Mouse (Mus musculus) megakaryocyte, embryonic 14.5 days (primary cell): ENCODE measurements at regions not wholly inside any gene's neighbourhood (a gene's known extent, or its start where the extent isn't known, plus 50 kb on each side); places are given as distances from the start of the nearest gene placed in this dataset.

Source experiments
- FLI1 ChIP-seq: IDR thresholded peaks from 2 replicates; pipeline ENCODE4 v1.6.1; 2012; ENCODE audit warnings: low read length, inconsistent platforms, mixed read lengths
- GATA1 ChIP-seq: IDR thresholded peaks from 3 replicates; pipeline ENCODE4 v1.6.1; 2012; ENCODE audit warnings: mixed read lengths, low read length, inconsistent platforms, borderline replicate concordance

DNA sequence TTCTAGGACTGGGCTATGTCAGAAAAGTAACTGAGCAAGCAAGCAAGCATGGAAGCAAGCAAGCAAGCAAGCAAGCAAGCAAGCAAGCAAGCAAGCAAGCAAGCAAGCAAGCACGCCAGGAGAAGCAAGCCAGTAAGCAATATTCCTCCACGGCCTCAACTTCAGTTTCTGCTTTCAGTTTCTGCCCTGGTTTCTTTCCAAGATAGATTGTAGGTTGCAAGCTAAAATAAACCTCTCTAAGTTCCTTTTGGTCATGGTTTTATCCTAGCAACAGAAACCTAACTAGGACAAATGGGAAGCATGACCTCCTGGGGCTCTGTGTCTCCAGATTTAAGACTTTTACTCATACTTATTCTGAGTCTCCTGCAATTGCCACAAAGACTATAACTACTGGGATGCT lies 271.0 kb downstream of the Hace1 start:
- TF ChIP-seq GATA1 = no peak
- TF ChIP-seq FLI1 = no peak
